Mouse (Mus musculus) CH12F3 (cell line): ENCODE measurements around the gene Pir.

ENCODE experiments used
- in situ Hi-C: fragments of 300-500 bp; cut with MboI; formaldehyde crosslinking; loops from 2 replicates; pipeline ENCODE4 v1.14.3; 2020; ENCODE audit warnings: low sequenced_read_pairs

Pir gene

GRCm38 (mm10) chrX:164330766-164331165 is 61.6 kb downstream of the Pir start:
- in situ Hi-C loops, result no loop called here

GRCm38 (mm10) chrX:164338591-164338990 is 69.4 kb downstream of the Pir start:
- in situ Hi-C loops, result no loop called here

DNA sequence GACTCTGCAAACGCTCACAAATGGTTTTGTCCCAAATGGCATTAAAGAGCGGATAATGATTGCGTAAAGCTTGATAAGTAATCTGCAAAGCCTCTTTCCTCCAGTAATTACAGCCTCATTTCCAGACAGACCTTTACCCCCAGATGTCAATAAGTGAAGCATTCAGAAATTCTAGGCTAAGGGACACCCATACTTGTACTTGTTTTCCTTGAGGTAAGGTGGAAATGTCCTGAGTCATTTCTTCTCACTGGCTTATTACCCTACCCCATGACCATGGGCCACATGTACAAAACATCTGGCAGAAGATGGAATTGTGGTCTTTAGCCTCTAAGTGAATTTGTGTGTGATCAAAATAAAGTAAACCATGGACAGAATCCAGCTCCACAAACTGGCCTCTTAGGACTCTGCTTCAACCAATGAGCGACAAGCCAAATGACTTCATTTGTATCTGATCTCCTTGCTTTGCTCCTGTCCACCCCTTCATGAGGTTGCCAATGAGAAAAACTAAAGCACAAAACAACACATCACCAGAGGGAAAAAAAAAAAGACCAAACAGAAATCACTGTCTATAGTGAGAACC is 76.3 kb downstream of the Pir start:
- in situ Hi-C loops, result no loop called here

DNA sequence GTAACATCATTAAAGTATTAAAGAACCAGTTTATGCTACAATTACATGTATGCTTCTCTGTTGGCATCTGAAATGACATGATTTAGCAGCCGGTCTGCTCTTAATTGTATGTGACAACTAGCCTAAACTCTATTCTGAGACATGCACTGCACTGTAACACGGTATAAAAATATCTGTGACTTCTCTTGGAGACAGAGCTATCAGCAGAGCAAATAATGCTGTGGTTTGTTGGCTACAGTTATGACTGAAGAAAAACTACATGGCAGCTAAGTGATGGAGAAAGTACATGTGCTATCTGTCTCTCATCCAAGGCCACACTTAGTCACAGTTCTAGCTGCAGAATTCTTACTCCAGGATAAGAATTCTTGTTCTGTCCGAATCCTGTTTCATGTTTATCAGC is 79.8 kb downstream of the Pir start:
- in situ Hi-C loops, result no loop called here

- in situ Hi-C loops, result no loop called here
These were observed 96.1 kb downstream of the Pir start for GRCm38 (mm10) chrX:164365153-164365865.

DNA sequence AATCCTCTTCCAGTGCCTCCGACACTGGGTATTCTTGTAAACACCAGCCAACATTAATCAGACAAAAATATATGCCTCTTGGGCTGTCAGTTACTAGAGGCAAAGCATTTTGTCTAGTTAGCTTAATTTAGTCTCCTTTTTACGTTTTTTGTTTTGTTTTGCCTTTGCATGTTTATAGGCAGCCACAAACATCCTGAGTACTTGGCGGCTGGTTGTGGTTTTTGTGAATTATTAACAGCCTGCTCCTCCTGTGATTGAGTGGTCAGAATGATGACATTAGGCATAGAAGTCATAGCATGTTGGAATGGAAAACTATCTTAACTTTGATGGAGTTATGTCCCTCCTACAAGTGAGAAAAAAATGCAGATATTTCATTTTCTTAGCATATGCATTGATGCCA is 101.4 kb downstream of the Pir start:
- in situ Hi-C loops, result no loop called here

GRCm38 (mm10) chrX:164373081-164373480 is 103.9 kb downstream of the Pir start, which contains the start of gene Vegfd:
Gene Vegfd, plus strand, starts transcription at chrX:164373378.
- in situ Hi-C loops, result no loop called here

GRCm38 (mm10) chrX:164374586-164374985 is 105.4 kb downstream of the Pir start:
- in situ Hi-C loops, result no loop called here

GRCm38 (mm10) chrX:164379721-164380120 is 110.5 kb downstream of the Pir start:
- in situ Hi-C loops, result no loop called here

DNA sequence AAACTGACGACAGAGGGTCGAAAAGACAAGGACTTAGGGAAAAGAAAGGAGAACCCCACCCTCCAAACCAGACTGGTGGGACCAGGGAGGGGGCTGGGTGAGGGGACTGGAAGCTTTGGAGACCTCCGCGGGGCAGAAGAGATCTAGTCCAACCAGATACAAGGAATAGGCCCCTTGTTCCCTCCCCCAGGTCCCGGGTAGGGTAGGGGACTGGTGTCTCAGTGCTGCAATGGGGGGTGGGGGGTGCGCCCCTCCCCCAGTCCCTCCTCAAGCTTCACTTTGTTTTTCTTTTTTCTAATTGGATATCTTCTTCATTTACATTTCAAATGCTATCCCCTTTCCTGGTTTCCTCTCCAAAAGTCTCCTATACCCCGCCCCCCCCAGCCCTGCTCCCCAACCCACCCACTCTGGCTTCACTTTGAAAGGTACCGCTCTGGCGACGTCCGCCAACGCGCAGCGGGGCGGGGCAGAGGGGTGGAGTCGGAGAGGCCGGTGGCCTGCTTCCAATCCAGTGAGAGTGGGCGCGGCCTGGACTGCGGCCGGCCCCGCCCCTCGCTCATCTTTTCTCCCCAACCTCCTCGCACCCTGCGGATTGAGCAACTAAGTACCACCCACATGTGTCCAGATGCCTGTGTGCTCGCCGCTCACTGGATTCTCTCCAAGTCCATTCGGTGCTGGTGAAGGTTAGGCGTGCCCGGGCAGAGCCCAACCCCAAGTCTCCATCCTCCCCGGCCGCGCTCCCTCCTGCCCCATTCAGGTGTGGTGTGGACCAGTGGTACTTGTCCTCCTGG is 112.6 kb downstream of the Pir start:
- in situ Hi-C loops, result no loop called here

GRCm38 (mm10) chrX:164394091-164394490 is 124.9 kb downstream of the Pir start:
- in situ Hi-C loops, result loop anchor here (10.0 kb wide), 1 partner anchor 209 kb away; no protein-coding TSS in a partner anchor

- in situ Hi-C loops, result loop anchor here (10.0 kb wide), 1 partner anchor 214 kb away; no protein-coding TSS in a partner anchor
These were observed 129.3 kb downstream of the Pir start for GRCm38 (mm10) chrX:164398456-164398855.

DNA sequence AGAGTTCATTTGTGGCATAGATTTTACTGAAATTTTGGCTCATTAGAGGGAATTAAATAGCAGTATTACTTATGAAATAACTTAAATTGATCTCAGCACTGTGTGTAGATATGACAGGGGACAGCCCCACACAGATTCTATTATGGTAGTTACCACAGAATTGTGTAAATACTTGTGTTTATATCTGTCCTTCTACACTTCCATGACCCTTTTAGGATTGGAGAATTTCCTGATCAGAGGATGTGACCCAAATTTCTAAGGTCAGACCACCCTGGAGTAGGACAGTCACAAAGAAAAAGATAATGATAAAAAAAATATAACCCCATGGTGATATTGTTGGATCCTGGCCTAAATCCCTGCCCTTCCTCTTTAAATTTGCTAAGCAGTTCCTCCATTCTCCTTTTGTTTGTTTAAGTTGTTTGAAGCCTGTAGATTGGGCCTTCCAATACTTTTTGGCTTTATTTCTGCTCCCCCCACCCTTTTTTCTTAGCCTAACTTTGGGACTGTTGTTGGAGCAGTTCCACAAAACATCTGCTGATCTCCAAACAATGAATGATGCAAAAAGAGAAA is 136.0 kb downstream of the Pir start:
- in situ Hi-C loops, result no loop called here

DNA sequence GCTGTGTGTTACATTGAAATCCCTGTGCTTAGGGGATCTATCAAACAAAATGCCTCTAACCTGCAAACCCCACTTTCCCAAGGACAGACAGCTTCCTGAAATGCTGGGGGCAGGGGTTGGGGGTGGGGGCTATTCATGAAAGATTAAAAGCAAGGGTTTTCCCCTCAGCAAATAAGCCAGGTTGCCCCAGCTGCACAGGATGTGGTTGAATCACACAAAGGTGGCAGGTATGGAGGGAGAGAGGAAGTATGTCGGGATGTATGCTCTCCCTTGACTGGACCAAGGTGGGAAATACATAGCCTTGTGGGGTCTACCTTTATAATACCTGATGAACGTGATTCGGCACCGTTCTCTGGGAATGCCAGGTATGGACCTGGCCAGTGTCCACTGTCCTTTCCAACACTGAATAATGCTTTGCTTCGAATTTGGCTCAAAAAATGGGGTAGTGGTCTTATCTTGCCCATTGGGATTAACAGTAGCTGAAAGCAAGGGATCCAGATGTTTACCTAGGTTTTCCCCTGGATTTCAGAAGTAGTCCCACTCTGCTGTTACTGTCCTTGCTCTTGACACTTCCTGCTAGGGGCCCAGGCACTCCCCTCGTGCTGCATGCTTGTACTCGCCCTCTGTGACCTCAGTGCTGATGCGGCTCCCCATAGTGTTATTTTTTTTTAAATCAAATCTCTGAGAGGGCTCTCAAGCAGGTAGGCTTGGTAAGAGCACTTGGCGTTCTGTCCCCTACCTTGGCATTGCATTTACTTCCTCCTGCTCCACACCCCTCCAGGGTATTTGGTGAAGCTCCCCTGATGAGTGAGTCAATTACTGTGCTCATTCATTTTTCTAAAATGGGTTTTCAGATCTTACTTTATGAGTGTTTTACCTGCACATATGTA is 137.2 kb downstream of the Pir start:
- in situ Hi-C loops, result no loop called here

DNA sequence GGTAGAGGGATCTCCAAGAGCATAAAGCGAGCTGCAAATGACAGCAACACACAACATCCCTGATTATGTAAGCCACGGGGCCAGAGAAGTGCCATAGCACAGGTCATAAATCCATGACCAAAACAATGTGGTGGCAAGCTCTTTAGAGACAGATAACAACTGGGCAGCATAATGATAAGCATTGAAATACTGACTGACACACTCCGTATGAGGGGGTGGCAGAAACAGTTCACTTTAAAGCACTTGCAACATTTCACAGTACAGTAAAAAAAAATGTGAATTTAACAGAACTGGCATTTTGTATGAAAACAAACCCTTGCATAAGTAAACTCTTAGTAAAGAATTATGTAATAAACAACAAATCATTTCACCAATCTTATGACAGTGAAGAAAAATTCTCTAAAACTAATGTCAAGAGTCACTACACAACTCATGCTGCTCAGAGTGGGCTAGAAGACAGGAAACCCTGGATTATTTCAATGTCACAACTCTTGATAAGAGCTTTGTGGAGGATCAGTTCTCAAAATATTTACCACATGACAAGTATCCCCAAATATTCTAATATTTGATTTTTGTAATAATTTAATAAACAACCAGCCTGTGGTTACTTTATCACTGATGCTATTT is 139.2 kb downstream of the Pir start:
- in situ Hi-C loops, result no loop called here

DNA sequence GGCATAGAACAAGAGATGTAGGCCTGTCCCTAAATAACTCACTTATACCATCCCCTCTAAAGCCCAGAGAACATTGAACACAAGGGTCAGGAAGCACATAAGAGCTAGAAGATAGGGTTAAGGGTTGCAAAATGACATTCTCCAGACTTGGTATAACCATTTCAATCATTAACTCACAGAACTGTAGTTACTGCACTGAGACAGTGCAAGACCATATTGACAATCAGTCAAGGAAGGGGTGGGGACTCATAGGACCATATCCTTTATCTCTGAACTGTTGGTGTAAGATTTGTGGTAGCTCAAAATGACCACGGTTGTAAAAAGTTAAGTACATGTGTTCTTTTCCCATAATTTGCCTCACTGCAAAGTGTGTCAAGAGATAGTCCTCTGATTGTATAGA is 141.4 kb downstream of the Pir start:
- in situ Hi-C loops, result no loop called here

- in situ Hi-C loops, result no loop called here
These were observed 147.6 kb downstream of the Pir start for GRCm38 (mm10) chrX:164416803-164417202.

DNA sequence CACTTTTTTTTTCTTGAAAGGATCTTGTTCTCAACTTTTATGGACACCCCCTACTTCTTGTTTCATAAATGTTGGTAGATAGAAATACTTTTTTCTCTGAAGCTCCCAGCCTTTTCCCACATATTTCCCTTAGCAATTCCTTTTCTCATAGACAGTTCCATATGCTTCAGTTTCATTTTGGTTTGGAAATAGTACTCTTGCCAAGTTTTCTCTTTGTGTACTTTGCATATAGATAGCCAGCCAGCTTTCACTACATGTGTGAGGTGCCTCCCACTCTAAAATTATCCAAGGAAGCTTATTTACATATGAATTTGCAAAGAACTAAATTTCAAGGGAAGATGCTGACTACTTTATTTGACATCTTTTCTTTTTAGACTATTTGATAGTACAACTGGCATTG is 148.8 kb downstream of the Pir start:
- in situ Hi-C loops, result no loop called here

- in situ Hi-C loops, result no loop called here
These were observed 150.3 kb downstream of the Pir start, which contains the start of gene Piga for GRCm38 (mm10) chrX:164419471-164419939. Gene Piga, plus strand, starts transcription at chrX:164419787.

DNA sequence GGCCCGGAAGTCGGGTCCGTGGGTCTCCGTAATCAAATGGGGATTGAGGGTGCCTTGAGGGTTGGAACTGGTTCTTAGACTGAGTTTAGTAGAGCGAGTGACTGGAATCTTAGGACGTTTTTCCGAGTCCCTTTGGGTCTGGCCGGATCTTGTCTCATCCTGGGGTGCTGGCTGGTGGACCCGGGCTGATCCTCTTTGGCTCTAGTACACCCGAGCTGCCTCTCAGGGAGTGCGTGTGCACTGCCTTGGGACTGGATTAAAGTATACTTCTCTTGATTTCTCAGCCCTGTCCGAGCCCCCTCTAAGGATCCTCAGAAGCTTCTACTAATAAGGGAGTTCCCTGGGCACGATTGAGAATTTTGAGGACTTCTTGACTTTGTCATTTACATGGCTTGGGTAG is 150.8 kb downstream of the Pir start:
- in situ Hi-C loops, result no loop called here
